Mouse (Mus musculus): ENCODE measurements around the gene Siae. TPM values are rescaled to one million over a fixed set of nuclear protein-coding genes. Genes with fewer than 3 reads are reported as not detected.

The Siae gene
- polyA plus RNA-seq, 1 experiment: 8.0 TPM

GRCm38 (mm10) chr9:37615220-37615619 is 59.7 kb downstream of the Siae start:
- Histone ChIP-seq H3K4me1 (ENCODE audit: control insufficient read depth, insufficient read depth, insufficient read length, low read length) (no peaks in the 10 kb centered on the region), H3K27me3 (ENCODE audit: control insufficient read depth, insufficient read depth, low read length) (no peaks in the 10 kb centered on the region), H3K27ac (ENCODE audit: insufficient read depth, low read depth, low read length) (no peak overlapping the region), H3K4me3 (ENCODE audit: low read depth, low read length) (no peak overlapping the region), H3K36me3 (ENCODE audit: control insufficient read depth, insufficient read depth, low read length) (0 out of 2 replicates have a peak, but pooled peaks cover 1% of the 10 kb centered on the region)
- TF ChIP-seq CTCF (IDR thresholded peaks at IDR 0.05; ENCODE audit: extremely low read depth, insufficient read length, insufficient replicate concordance, low read depth, low read length): no peak
- TF ChIP-seq POLR2A (IDR thresholded peaks at IDR 0.05; ENCODE audit: low read depth, low read length): no peak
- WGBS: 87% methylated on average over 5 of the region's 5 CpGs

GRCm38 (mm10) chr9:37616770-37617169 is 61.3 kb downstream of the Siae start:
- TF ChIP-seq CTCF (IDR thresholded peaks at IDR 0.05; ENCODE audit: extremely low read depth, insufficient read length, insufficient replicate concordance, low read depth, low read length) (peak; percentile 41; the same call in 1 of the 2 replicates), POLR2A (IDR thresholded peaks at IDR 0.05; ENCODE audit: low read depth, low read length) (no peak)
- Histone ChIP-seq H3K4me1 (ENCODE audit: control insufficient read depth, insufficient read depth, insufficient read length, low read length) (no peaks in the 10 kb centered on the region), H3K36me3 (ENCODE audit: control insufficient read depth, insufficient read depth, low read length) (0 out of 2 replicates have a peak, but pooled peaks cover 1% of the 10 kb centered on the region), H3K4me3 (ENCODE audit: low read depth, low read length) (no peak overlapping the region), H3K27me3 (ENCODE audit: control insufficient read depth, insufficient read depth, low read length) (no peaks in the 10 kb centered on the region), H3K27ac (ENCODE audit: insufficient read depth, low read depth, low read length) (no peak overlapping the region)
- WGBS: 58% methylated on average over 2 of the region's 2 CpGs

GRCm38 (mm10) chr9:37621290-37621689 is 65.8 kb downstream of the Siae start:
- H3K27ac ChIP-seq (ENCODE audit: insufficient read depth, low read depth, low read length): no peak overlapping the region
- 89% methylated on average over 6 of the region's 6 CpGs for WGBS
- H3K4me3 ChIP-seq (ENCODE audit: low read depth, low read length): no peak overlapping the region
- H3K4me1 ChIP-seq (ENCODE audit: control insufficient read depth, insufficient read depth, insufficient read length, low read length): no peaks in the 10 kb centered on the region
- peaks cover 14% of the 10 kb centered on the region for H3K36me3 ChIP-seq (ENCODE audit: control insufficient read depth, insufficient read depth, low read length)
- TF ChIP-seq POLR2A (IDR thresholded peaks at IDR 0.05; ENCODE audit: low read depth, low read length) (no peak), CTCF (IDR thresholded peaks at IDR 0.05; ENCODE audit: extremely low read depth, insufficient read length, insufficient replicate concordance, low read depth, low read length) (no peak)
- no peaks in the 10 kb centered on the region for H3K27me3 ChIP-seq (ENCODE audit: control insufficient read depth, insufficient read depth, low read length)

GRCm38 (mm10) chr9:37623981-37624380 is 68.5 kb downstream of the Siae start:
- 91% methylated on average over 3 of the region's 3 CpGs for WGBS
- H3K36me3 ChIP-seq (ENCODE audit: control insufficient read depth, insufficient read depth, low read length): peaks cover 20% of the 10 kb centered on the region
- no peaks in the 10 kb centered on the region for H3K27me3 ChIP-seq (ENCODE audit: control insufficient read depth, insufficient read depth, low read length)
- H3K4me1 ChIP-seq (ENCODE audit: control insufficient read depth, insufficient read depth, insufficient read length, low read length): no peaks in the 10 kb centered on the region
- H3K27ac ChIP-seq (ENCODE audit: insufficient read depth, low read depth, low read length): no peak overlapping the region
- H3K4me3 ChIP-seq (ENCODE audit: low read depth, low read length): no peak overlapping the region
- TF ChIP-seq CTCF (IDR thresholded peaks at IDR 0.05; ENCODE audit: extremely low read depth, insufficient read length, insufficient replicate concordance, low read depth, low read length) (no peak), POLR2A (IDR thresholded peaks at IDR 0.05; ENCODE audit: low read depth, low read length) (no peak)

GRCm38 (mm10) chr9:37624502-37624901 is 69.0 kb downstream of the Siae start:
- 79% methylated on average over 1 of the region's 1 CpGs for WGBS
- no peaks in the 10 kb centered on the region for H3K27me3 ChIP-seq (ENCODE audit: control insufficient read depth, insufficient read depth, low read length)
- H3K4me3 ChIP-seq (ENCODE audit: low read depth, low read length): no peak overlapping the region
- no peak overlapping the region for H3K27ac ChIP-seq (ENCODE audit: insufficient read depth, low read depth, low read length)
- peaks cover 23% of the 10 kb centered on the region for H3K36me3 ChIP-seq (ENCODE audit: control insufficient read depth, insufficient read depth, low read length)
- TF ChIP-seq POLR2A (IDR thresholded peaks at IDR 0.05; ENCODE audit: low read depth, low read length) (no peak), CTCF (IDR thresholded peaks at IDR 0.05; ENCODE audit: extremely low read depth, insufficient read length, insufficient replicate concordance, low read depth, low read length) (no peak)
- no peaks in the 10 kb centered on the region for H3K4me1 ChIP-seq (ENCODE audit: control insufficient read depth, insufficient read depth, insufficient read length, low read length)

GRCm38 (mm10) chr9:37625129-37625528 is 69.6 kb downstream of the Siae start:
- Histone ChIP-seq H3K4me3 (ENCODE audit: low read depth, low read length) (no peak overlapping the region), H3K27ac (ENCODE audit: insufficient read depth, low read depth, low read length) (no peak overlapping the region), H3K36me3 (ENCODE audit: control insufficient read depth, insufficient read depth, low read length) (peaks cover 23% of the 10 kb centered on the region), H3K27me3 (ENCODE audit: control insufficient read depth, insufficient read depth, low read length) (no peaks in the 10 kb centered on the region), H3K4me1 (ENCODE audit: control insufficient read depth, insufficient read depth, insufficient read length, low read length) (no peaks in the 10 kb centered on the region)
- 87% methylated on average over 3 of the region's 3 CpGs for WGBS
- no peak for TF ChIP-seq POLR2A (IDR thresholded peaks at IDR 0.05; ENCODE audit: low read depth, low read length)
- no peak for TF ChIP-seq CTCF (IDR thresholded peaks at IDR 0.05; ENCODE audit: extremely low read depth, insufficient read length, insufficient replicate concordance, low read depth, low read length)

- peaks cover 25% of the 10 kb centered on the region for H3K36me3 ChIP-seq (ENCODE audit: control insufficient read depth, insufficient read depth, low read length)
- no peak overlapping the region for H3K4me3 ChIP-seq (ENCODE audit: low read depth, low read length)
- TF ChIP-seq POLR2A (IDR thresholded peaks at IDR 0.05; ENCODE audit: low read depth, low read length) (no peak), CTCF (IDR thresholded peaks at IDR 0.05; ENCODE audit: extremely low read depth, insufficient read length, insufficient replicate concordance, low read depth, low read length) (no peak)
- H3K27me3 ChIP-seq (ENCODE audit: control insufficient read depth, insufficient read depth, low read length): no peaks in the 10 kb centered on the region
- WGBS: 77% methylated on average over 7 of the region's 7 CpGs
- no peak overlapping the region for H3K27ac ChIP-seq (ENCODE audit: insufficient read depth, low read depth, low read length)
- no peaks in the 10 kb centered on the region for H3K4me1 ChIP-seq (ENCODE audit: control insufficient read depth, insufficient read depth, insufficient read length, low read length)
These were observed 70.1 kb downstream of the Siae start for GRCm38 (mm10) chr9:37625641-37626040.
